Mouse (Mus musculus) forebrain, embryonic 13.5 days (tissue): ENCODE results near the gene Chaf1a. TPM values are rescaled to one million over a fixed set of nuclear protein-coding genes. Genes with fewer than 3 reads are reported as not detected.

Source experiments
- ATAC-seq: fragments of 200-750 bp; cut with Nextera tagmentation; 2 replicates; pipeline ENCODE4 v1.8.0; 2017
- H3K27ac ChIP-seq: fragments of 300-500 bp; sonication (generic); 2 replicates; pipeline ENCODE4 v1.5.1; 2015; ENCODE audit warnings: inconsistent platforms, mild to moderate bottlenecking, moderate library complexity
- H3K27me3 ChIP-seq: fragments of 300-500 bp; sonication (generic); 2 replicates; pipeline ENCODE4 v1.6.1; 2015; ENCODE audit warnings: mild to moderate bottlenecking, inconsistent platforms
- H3K36me3 ChIP-seq: fragments of 300-500 bp; sonication (generic); 2 replicates; pipeline ENCODE4 v1.6.1; 2015; ENCODE audit warnings: mild to moderate bottlenecking, inconsistent platforms; ENCODE audit not compliant: poor library complexity, severe bottlenecking
- H3K4me1 ChIP-seq: fragments of 300-500 bp; sonication (generic); 2 replicates; pipeline ENCODE4 v1.6.1; 2015; ENCODE audit warnings: inconsistent platforms
- H3K4me2 ChIP-seq: fragments of 300-500 bp; sonication (generic); 2 replicates; pipeline ENCODE4 v1.6.1; 2015; ENCODE audit warnings: inconsistent platforms, mild to moderate bottlenecking, moderate library complexity
- H3K4me3 ChIP-seq: fragments of 300-500 bp; sonication (generic); 2 replicates; pipeline ENCODE4 v1.5.1; 2015; ENCODE audit warnings: mild to moderate bottlenecking, inconsistent platforms
- H3K9ac ChIP-seq: fragments of 300-500 bp; sonication (generic); 2 replicates; pipeline ENCODE4 v1.6.1; 2015; ENCODE audit warnings: mild to moderate bottlenecking, inconsistent platforms
- H3K9me3 ChIP-seq: fragments of 300-500 bp; sonication (generic); replicated peaks from 2 replicates; pipeline ENCODE4 v1.6.1; 2016; ENCODE audit warnings: inconsistent platforms
- WGBS: fragments of 180-500 bp; shearing (Covaris S2); methylation state at CpG from one replicate; pipeline ENCODE4 v1.1.7; 2015; 5-methylcytosine and 5-hydroxymethylcytosine counted together
- polyA plus RNA-seq: library from polyadenylated mRNA; unstranded; fragments of >200 nt; fragmentation: Nextera tagmentation; extraction: Ambion mirVana; gene quantifications from 2 replicates; pipeline ENCODE4 v1.2.1, GENCODE M21; 2015

The Chaf1a gene
- polyA plus RNA-seq, 1 experiment from 2014 or later: 22.0 TPM

GRCm38 (mm10) chr17:56022131-56022988 is 17.9 kb upstream of the Chaf1a start:
- H3K9ac ChIP-seq: no peak overlapping the region; the same call in 1 of the 2 replicates
- peak overlapping the region; percentile 35; the same call in 1 of the 2 replicates for H3K27ac ChIP-seq
- peaks cover 44% of the 10 kb centered on the region for H3K36me3 ChIP-seq
- peaks cover 6% of the 10 kb centered on the region; the same call in 1 of the 2 replicates for H3K4me1 ChIP-seq
- H3K4me2 ChIP-seq: no peak overlapping the region
- H3K9me3 ChIP-seq: no peaks in the 10 kb centered on the region
- H3K27me3 ChIP-seq: no peaks in the 10 kb centered on the region
- no peak for ATAC-seq
- WGBS: 68% methylated on average over 2 of the region's 2 CpGs
- no peak overlapping the region for H3K4me3 ChIP-seq

GRCm38 (mm10) chr17:56022989-56023290 is 17.3 kb upstream of the Chaf1a start:
- H3K4me2 ChIP-seq: no peak overlapping the region
- H3K4me1 ChIP-seq: peaks cover 6% of the 10 kb centered on the region; the same call in 1 of the 2 replicates
- no peak overlapping the region for H3K9ac ChIP-seq
- no peaks in the 10 kb centered on the region for H3K9me3 ChIP-seq
- WGBS: 86% methylated on average over 4 of the region's 4 CpGs
- ATAC-seq: no peak
- H3K27me3 ChIP-seq: no peaks in the 10 kb centered on the region
- H3K4me3 ChIP-seq: no peak overlapping the region
- H3K27ac ChIP-seq: peak overlapping the region; percentile 3; the same call in 1 of the 2 replicates
- peaks cover 44% of the 10 kb centered on the region for H3K36me3 ChIP-seq

GRCm38 (mm10) chr17:56023386-56023785 is 16.9 kb upstream of the Chaf1a start:
- Histone ChIP-seq H3K27ac (no peak overlapping the region), H3K36me3 (peaks cover 44% of the 10 kb centered on the region), H3K9ac (no peak overlapping the region), H3K27me3 (no peaks in the 10 kb centered on the region), H3K4me1 (peaks cover 6% of the 10 kb centered on the region; the same call in 1 of the 2 replicates), H3K4me3 (no peak overlapping the region), H3K9me3 (no peaks in the 10 kb centered on the region), H3K4me2 (no peak overlapping the region)
- WGBS: 91% methylated on average over 5 of the region's 5 CpGs
- ATAC-seq: no peak

GRCm38 (mm10) chr17:56024476-56024875 is 15.8 kb upstream of the Chaf1a start:
- Histone ChIP-seq H3K9me3 (no peaks in the 10 kb centered on the region), H3K9ac (no peak overlapping the region), H3K27ac (no peak overlapping the region), H3K4me1 (peaks cover 6% of the 10 kb centered on the region; the same call in 1 of the 2 replicates), H3K27me3 (no peaks in the 10 kb centered on the region), H3K36me3 (peaks cover 43% of the 10 kb centered on the region), H3K4me2 (no peak overlapping the region), H3K4me3 (no peak overlapping the region)
- ATAC-seq: no peak
- 84% methylated on average over 2 of the region's 2 CpGs for WGBS

- Histone ChIP-seq H3K4me2 (no peak overlapping the region), H3K27me3 (no peaks in the 10 kb centered on the region), H3K4me3 (no peak overlapping the region), H3K27ac (no peak overlapping the region), H3K9me3 (no peaks in the 10 kb centered on the region), H3K9ac (no peak overlapping the region), H3K36me3 (peaks cover 43% of the 10 kb centered on the region), H3K4me1 (peaks cover 6% of the 10 kb centered on the region; the same call in 1 of the 2 replicates)
- no peak for ATAC-seq
- 80% methylated on average over 5 of the region's 5 CpGs for WGBS
These were observed 15.3 kb upstream of the Chaf1a start for GRCm38 (mm10) chr17:56024931-56025330.

GRCm38 (mm10) chr17:56026303-56026702 is 13.9 kb upstream of the Chaf1a start:
- Histone ChIP-seq H3K27me3 (no peaks in the 10 kb centered on the region), H3K27ac (no peak overlapping the region), H3K4me3 (no peak overlapping the region), H3K36me3 (peaks cover 46% of the 10 kb centered on the region), H3K4me1 (peaks cover 10% of the 10 kb centered on the region), H3K9ac (no peak overlapping the region), H3K4me2 (no peak overlapping the region), H3K9me3 (no peaks in the 10 kb centered on the region)
- WGBS: 88% methylated on average over 1 of the region's 1 CpGs
- no peak for ATAC-seq

- no peak overlapping the region for H3K4me2 ChIP-seq
- H3K9me3 ChIP-seq: no peaks in the 10 kb centered on the region
- 70% methylated on average over 1 of the region's 1 CpGs for WGBS
- H3K4me3 ChIP-seq: no peak overlapping the region
- peaks cover 46% of the 10 kb centered on the region for H3K36me3 ChIP-seq
- H3K27me3 ChIP-seq: no peaks in the 10 kb centered on the region
- peaks cover 10% of the 10 kb centered on the region for H3K4me1 ChIP-seq
- no peak for ATAC-seq
- H3K9ac ChIP-seq: no peak overlapping the region
- H3K27ac ChIP-seq: no peak overlapping the region
These were observed 13.4 kb upstream of the Chaf1a start for GRCm38 (mm10) chr17:56026881-56027280.

GRCm38 (mm10) chr17:56027801-56028441 is 12.3 kb upstream of the Chaf1a start:
- no peak overlapping the region for H3K9ac ChIP-seq
- H3K4me1 ChIP-seq: peaks cover 9% of the 10 kb centered on the region; the same call in 1 of the 2 replicates
- 95% methylated on average over 5 of the region's 5 CpGs for WGBS
- no peaks in the 10 kb centered on the region for H3K27me3 ChIP-seq
- H3K36me3 ChIP-seq: peaks cover 47% of the 10 kb centered on the region
- no peak overlapping the region for H3K27ac ChIP-seq
- H3K9me3 ChIP-seq: no peaks in the 10 kb centered on the region
- no peak for ATAC-seq
- H3K4me2 ChIP-seq: no peak overlapping the region
- no peak overlapping the region for H3K4me3 ChIP-seq

GRCm38 (mm10) chr17:56030238-56030870 is 9.9 kb upstream of the Chaf1a start:
- H3K27me3 ChIP-seq: no peaks in the 10 kb centered on the region
- 93% methylated on average over 9 of the region's 9 CpGs for WGBS
- peaks cover 23% of the 10 kb centered on the region for H3K4me1 ChIP-seq
- no peak overlapping the region for H3K9ac ChIP-seq
- no peak overlapping the region for H3K4me3 ChIP-seq
- H3K4me2 ChIP-seq: no peak overlapping the region
- no peaks in the 10 kb centered on the region for H3K9me3 ChIP-seq
- ATAC-seq: no peak
- no peak overlapping the region for H3K27ac ChIP-seq
- H3K36me3 ChIP-seq: peaks cover 58% of the 10 kb centered on the region

- no peak overlapping the region for H3K9ac ChIP-seq
- ATAC-seq: no peak
- H3K4me3 ChIP-seq: no peak overlapping the region
- H3K36me3 ChIP-seq: peaks cover 57% of the 10 kb centered on the region
- no peaks in the 10 kb centered on the region for H3K27me3 ChIP-seq
- no peak overlapping the region; the same call in 1 of the 2 replicates for H3K27ac ChIP-seq
- 75% methylated on average over 5 of the region's 5 CpGs for WGBS
- H3K9me3 ChIP-seq: no peaks in the 10 kb centered on the region
- no peak overlapping the region for H3K4me2 ChIP-seq
- H3K4me1 ChIP-seq: peaks cover 28% of the 10 kb centered on the region
These were observed 9.3 kb upstream of the Chaf1a start for GRCm38 (mm10) chr17:56030919-56031318.

GRCm38 (mm10) chr17:56031431-56031830 is 8.8 kb upstream of the Chaf1a start:
- no peaks in the 10 kb centered on the region for H3K27me3 ChIP-seq
- 96% methylated on average over 7 of the region's 7 CpGs for WGBS
- no peak overlapping the region for H3K4me2 ChIP-seq
- H3K9ac ChIP-seq: no peak overlapping the region
- peaks cover 31% of the 10 kb centered on the region for H3K4me1 ChIP-seq
- no peak overlapping the region for H3K4me3 ChIP-seq
- ATAC-seq: no peak
- peaks cover 57% of the 10 kb centered on the region for H3K36me3 ChIP-seq
- no peaks in the 10 kb centered on the region for H3K9me3 ChIP-seq
- no peak overlapping the region; the same call in 1 of the 2 replicates for H3K27ac ChIP-seq

GRCm38 (mm10) chr17:56032127-56032733 is 8.0 kb upstream of the Chaf1a start:
- H3K27ac ChIP-seq: no peak overlapping the region
- no peak for ATAC-seq
- H3K4me1 ChIP-seq: peaks cover 34% of the 10 kb centered on the region
- H3K9ac ChIP-seq: no peak overlapping the region
- no peaks in the 10 kb centered on the region for H3K9me3 ChIP-seq
- H3K36me3 ChIP-seq: peaks cover 57% of the 10 kb centered on the region
- WGBS: 75% methylated on average over 6 of the region's 6 CpGs
- no peaks in the 10 kb centered on the region for H3K27me3 ChIP-seq
- H3K4me2 ChIP-seq: no peak overlapping the region
- H3K4me3 ChIP-seq: no peak overlapping the region
